Mouse (Mus musculus) olfactory bulb, adult 2 months (tissue): ENCODE measurements at regions not wholly inside any gene's neighbourhood (a gene's known extent, or its start where the extent isn't known, plus 50 kb on each side); places are given as distances from the start of the nearest gene placed in this dataset.

ENCODE experiments used
- CTCF ChIP-seq: fragments of 200-500 bp; IDR thresholded peaks from 2 replicates; pipeline ENCODE4 v1.5.1; 2012; ENCODE audit warnings: low read depth, mild to moderate bottlenecking, low read length, moderate library complexity; ENCODE audit not compliant: insufficient read depth
- POLR2A ChIP-seq: fragments of 200-500 bp; IDR thresholded peaks from 2 replicates; pipeline ENCODE4 v1.6.1; 2012; ENCODE audit warnings: mild to moderate bottlenecking, low read depth, low read length, moderate library complexity; ENCODE audit not compliant: insufficient read depth

- no peak for TF ChIP-seq CTCF
- no peak for TF ChIP-seq POLR2A
Measured at GRCm38 (mm10) chr7:40788486-40788885, 109.6 kb upstream of the Vstm2b start.
